Mouse (Mus musculus): ENCODE data around the gene Sppl2c. TPM values are rescaled to one million over a fixed set of nuclear protein-coding genes. Genes with fewer than 3 reads are reported as not detected.
A peak's percentile ranks its signal among the peaks of the same experiment; 100 is the strongest.

The Sppl2c gene
- polyA plus RNA-seq, 1 experiment = not detected

DNA sequence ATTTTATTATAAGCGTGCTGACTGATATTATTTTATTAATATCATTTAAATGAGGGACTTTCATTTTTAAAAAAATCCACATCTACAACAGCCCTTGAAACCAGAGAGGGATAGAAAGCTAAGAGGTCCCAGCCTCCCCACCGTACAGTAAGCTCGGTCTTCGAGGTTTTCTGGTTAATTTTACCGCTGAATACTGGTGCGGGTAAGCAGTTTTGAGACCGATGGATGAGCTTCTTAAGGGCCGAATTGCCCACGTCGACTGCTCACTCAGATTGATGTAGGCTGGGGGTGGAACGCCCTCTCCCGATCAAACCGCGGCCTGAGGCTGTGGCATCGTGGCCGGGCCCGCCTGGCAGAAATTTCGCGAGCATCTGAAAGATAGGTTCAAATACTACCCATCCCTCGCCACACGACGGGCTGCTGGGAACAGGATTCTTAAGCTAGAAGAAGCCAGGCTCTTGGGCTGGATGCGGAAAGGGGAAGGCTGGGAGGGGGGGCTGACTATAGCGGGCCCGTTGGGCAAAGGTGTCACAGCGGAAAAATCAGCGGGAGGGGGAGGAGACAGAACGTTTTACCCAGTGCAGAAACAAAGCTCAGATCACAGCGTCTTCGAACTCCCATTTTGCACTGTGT, 47.6 kb downstream of the Sppl2c start:
- H3K4me3 ChIP-seq (replicated peaks; ENCODE audit: extremely low read depth, low read depth, low read length) = peak overlapping the region; percentile 27
- 18% methylated on average over 30 of the region's 30 CpGs for WGBS
- TF ChIP-seq CTCF (IDR thresholded peaks at IDR 0.05; ENCODE audit: insufficient read depth, low read length) (no peak), POLR2A (IDR thresholded peaks at IDR 0.05; ENCODE audit: borderline replicate concordance, extremely low read depth, low read depth, low read length) (no peak)
- H3K4me1 ChIP-seq (ENCODE audit: control insufficient read depth, insufficient read depth, low read length) = peaks cover 19% of the 10 kb centered on the region
- no peak for DNase-seq

- H3K4me3 ChIP-seq (replicated peaks; ENCODE audit: extremely low read depth, low read depth, low read length) = no peak overlapping the region
- TF ChIP-seq POLR2A (IDR thresholded peaks at IDR 0.05; ENCODE audit: borderline replicate concordance, extremely low read depth, low read depth, low read length) (no peak), CTCF (IDR thresholded peaks at IDR 0.05; ENCODE audit: insufficient read depth, low read length) (no peak)
- no peak for DNase-seq
- WGBS = 29% methylated on average over 6 of the region's 6 CpGs
- peaks cover 19% of the 10 kb centered on the region for H3K4me1 ChIP-seq (ENCODE audit: control insufficient read depth, insufficient read depth, low read length)
These were observed 48.6 kb downstream of the Sppl2c start for GRCm38 (mm10) chr11:104234680-104235079.

GRCm38 (mm10) chr11:104235881-104236280, 49.8 kb downstream of the Sppl2c start:
- no peak for DNase-seq
- WGBS = 66% methylated on average over 2 of the region's 2 CpGs
- peaks cover 19% of the 10 kb centered on the region for H3K4me1 ChIP-seq (ENCODE audit: control insufficient read depth, insufficient read depth, low read length)
- no peak for TF ChIP-seq CTCF (IDR thresholded peaks at IDR 0.05; ENCODE audit: insufficient read depth, low read length)
- TF ChIP-seq POLR2A (IDR thresholded peaks at IDR 0.05; ENCODE audit: borderline replicate concordance, extremely low read depth, low read depth, low read length) = no peak
- H3K4me3 ChIP-seq (replicated peaks; ENCODE audit: extremely low read depth, low read depth, low read length) = no peak overlapping the region

DNA sequence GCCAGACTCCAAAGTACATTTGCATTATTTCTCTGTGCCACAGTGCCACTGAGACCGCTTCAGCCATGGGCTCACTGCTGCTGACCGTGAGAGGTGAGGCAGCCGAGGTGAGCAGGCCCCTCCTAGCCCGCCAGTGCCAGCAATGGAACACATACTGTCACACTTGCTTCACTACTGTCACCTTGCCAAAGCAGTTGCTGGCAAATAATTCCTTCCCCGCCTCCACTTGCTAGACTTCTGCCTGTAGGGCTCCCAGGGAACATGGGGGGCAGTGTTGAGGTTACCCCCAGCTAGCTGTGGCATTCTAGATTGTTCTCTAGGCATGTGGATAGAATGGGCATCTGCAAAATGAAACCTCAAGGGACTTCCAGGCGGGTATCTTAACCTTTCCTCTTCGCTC, 51.1 kb downstream of the Sppl2c start:
- Histone ChIP-seq H3K4me1 (ENCODE audit: control insufficient read depth, insufficient read depth, low read length) (peaks cover 19% of the 10 kb centered on the region), H3K4me3 (replicated peaks; ENCODE audit: extremely low read depth, low read depth, low read length) (no peak overlapping the region)
- 38% methylated on average over 7 of the region's 7 CpGs for WGBS
- TF ChIP-seq CTCF (IDR thresholded peaks at IDR 0.05; ENCODE audit: insufficient read depth, low read length) = 0 out of 2 replicates have a peak, but pooled peaks have one; percentile 4
- TF ChIP-seq POLR2A (IDR thresholded peaks at IDR 0.05; ENCODE audit: borderline replicate concordance, extremely low read depth, low read depth, low read length) = no peak
- DNase-seq = peak; percentile 29

- peaks cover 19% of the 10 kb centered on the region for H3K4me1 ChIP-seq (ENCODE audit: control insufficient read depth, insufficient read depth, low read length)
- no peak for TF ChIP-seq POLR2A (IDR thresholded peaks at IDR 0.05; ENCODE audit: borderline replicate concordance, extremely low read depth, low read depth, low read length)
- TF ChIP-seq CTCF (IDR thresholded peaks at IDR 0.05; ENCODE audit: insufficient read depth, low read length) = no peak
- no peak overlapping the region for H3K4me3 ChIP-seq (replicated peaks; ENCODE audit: extremely low read depth, low read depth, low read length)
- 40% methylated on average over 13 of the region's 13 CpGs for WGBS
- no peak for DNase-seq
These were observed 52.0 kb downstream of the Sppl2c start for GRCm38 (mm10) chr11:104237958-104238747.

Other genes with a start within 250 kb of the Sppl2c start
- 27.5 and 35.2 TPM in 2 replicates for gene Nsf, start 232.3 kb upstream of the Sppl2c start, polyA plus RNA-seq (2012; rRNA removed)
- 15.1 and 24.2 TPM in 2 replicates for gene Arf2, start 219.6 kb upstream of the Sppl2c start, polyA plus RNA-seq (2012; rRNA removed)
- gene Crhr1, start 53.5 kb upstream of the Sppl2c start, polyA plus RNA-seq (2012; rRNA removed) = not detected in 2 replicates
- gene Mapt, start 45.1 kb downstream of the Sppl2c start, polyA plus RNA-seq (2012; rRNA removed) = 55.3 and 77.9 TPM in 2 replicates